26 mouse cellular contexts compared by ENCODE assay signal in the genomic region with DNA sequence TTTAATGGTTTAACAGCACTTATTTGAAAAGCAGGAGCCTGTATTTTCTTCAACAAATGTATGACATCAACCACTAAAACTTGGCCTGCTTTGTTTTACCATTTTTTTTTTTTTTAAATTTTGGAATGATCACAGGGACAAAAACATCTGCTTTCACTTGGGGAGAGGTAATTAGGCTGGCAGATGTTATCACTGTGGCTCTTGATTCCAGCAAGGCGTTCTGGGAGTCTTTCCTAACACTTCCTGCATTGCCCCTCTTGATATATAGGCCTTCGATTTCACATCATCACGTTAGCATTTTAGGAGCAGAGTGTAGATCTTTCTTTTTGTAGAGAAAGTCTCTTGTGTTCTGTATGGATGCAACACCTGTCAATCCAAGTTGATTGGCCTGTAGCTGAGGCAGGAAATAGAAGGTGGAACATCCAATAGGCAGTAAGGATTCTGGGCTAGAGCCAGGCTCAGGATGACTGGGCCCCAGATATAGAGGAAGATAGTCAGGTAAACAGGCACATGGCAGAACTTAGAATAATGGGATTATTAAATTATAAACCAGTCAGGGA. TPM values are rescaled to one million over a fixed set of nuclear protein-coding genes. Genes with fewer than 3 reads are reported as not detected.
DNase-seq lines count a peak whose midpoint lies in the region; ATAC-seq and TF ChIP-seq lines count a peak whose summit lies in the region.
"Had no signal": no experiment of that assay in that cellular context is flagged by ENCODE, and none has a peak within 500 bp of the region (broad histone marks: within the 10 kb centered on the region; RNA-seq: fewer than 3 reads in every experiment).

No protein-coding gene starts in this region.

- no peak for TF ChIP-seq CTCF in E14TG2a.4 (conservative IDR thresholded peaks at IDR 0.05; ENCODE audit: low read length)

- no peak overlapping the region for H3K4me3 ChIP-seq in embryonic facial prominence, embryonic 11.5 days (ENCODE audit: low read depth, low read length)
- no peak overlapping the region for H3K4me3 ChIP-seq in embryonic facial prominence, embryonic 10.5 days
- peak overlapping the region; percentile 49; the same call in 1 of the 2 replicates for H3K4me3 ChIP-seq in E14TG2a.4 (replicated peaks; ENCODE audit: low read length)
- H3K4me3 ChIP-seq in embryonic facial prominence, embryonic 14.5 days (ENCODE audit: low read depth, low read length), result no peak overlapping the region
- H3K4me3 ChIP-seq: erythroblast, embryonic 14.5 days; forebrain, embryonic 15.5 days; limb, embryonic 15.5 days; liver, embryonic 15.5 days; midbrain, embryonic 13.5 days; neural tube, embryonic 13.5 days had no signal

- H3K9me3 ChIP-seq in embryonic facial prominence, embryonic 11.5 days (replicated peaks; ENCODE audit: control insufficient read depth, low read length), result no peaks in the 10 kb centered on the region
- no peaks in the 10 kb centered on the region for H3K9me3 ChIP-seq in embryonic facial prominence, embryonic 10.5 days
- no peaks in the 10 kb centered on the region for H3K9me3 ChIP-seq in E14TG2a.4 (ENCODE audit: low read length)
- H3K9me3 ChIP-seq in embryonic facial prominence, embryonic 14.5 days (ENCODE audit: control insufficient read depth, low read length), result no peaks in the 10 kb centered on the region
- H3K9me3 ChIP-seq: forebrain, embryonic 15.5 days; limb, embryonic 15.5 days; liver, embryonic 15.5 days; midbrain, embryonic 13.5 days; neural tube, embryonic 13.5 days had no signal

- no peaks in the 10 kb centered on the region for H3K36me3 ChIP-seq in embryonic facial prominence, embryonic 11.5 days (replicated peaks; ENCODE audit: control insufficient read depth, insufficient read depth, low read depth, low read length)
- no peaks in the 10 kb centered on the region for H3K36me3 ChIP-seq in embryonic facial prominence, embryonic 10.5 days (replicated peaks)
- H3K36me3 ChIP-seq in E14TG2a.4 (ENCODE audit: insufficient read depth, low read length), result no peaks in the 10 kb centered on the region; the same call in 1 of the 2 replicates
- no peaks in the 10 kb centered on the region for H3K36me3 ChIP-seq in embryonic facial prominence, embryonic 14.5 days (ENCODE audit: control insufficient read depth, insufficient read depth, low read length)
- H3K36me3 ChIP-seq: limb, embryonic 15.5 days; liver, embryonic 15.5 days had no signal

- H3K9ac ChIP-seq in embryonic facial prominence, embryonic 11.5 days (replicated peaks; ENCODE audit: low read length), result no peak overlapping the region
- H3K9ac ChIP-seq in embryonic facial prominence, embryonic 14.5 days (ENCODE audit: low read depth, low read length), result no peak overlapping the region
- H3K9ac ChIP-seq: forebrain, embryonic 15.5 days; limb, embryonic 15.5 days; liver, embryonic 15.5 days; midbrain, embryonic 13.5 days; neural tube, embryonic 13.5 days had no signal

- H3K27me3 ChIP-seq in embryonic facial prominence, embryonic 11.5 days (ENCODE audit: control insufficient read depth, insufficient read depth, low read length), result peaks cover 10% of the 10 kb centered on the region
- peaks cover 53% of the 10 kb centered on the region for H3K27me3 ChIP-seq in embryonic facial prominence, embryonic 10.5 days (replicated peaks; ENCODE audit: low read depth, poor library complexity, severe bottlenecking)
- peaks cover 25% of the 10 kb centered on the region for H3K27me3 ChIP-seq in E14TG2a.4 (ENCODE audit: insufficient read depth, low read length)
- peaks cover 16% of the 10 kb centered on the region for H3K27me3 ChIP-seq in embryonic facial prominence, embryonic 14.5 days (replicated peaks; ENCODE audit: control insufficient read depth, insufficient read depth, low read length)

- 29% methylated on average over 3 of the region's 3 CpGs for WGBS in embryonic facial prominence, embryonic 11.5 days
- WGBS in embryonic facial prominence, embryonic 10.5 days, result 40% methylated on average over 3 of the region's 3 CpGs
- WGBS in embryonic facial prominence, embryonic 14.5 days, result 24% methylated on average over 3 of the region's 3 CpGs

- no peak for ATAC-seq in embryonic facial prominence, embryonic 11.5 days (replicated peaks; ENCODE audit: insufficient number of reproducible peaks, low FRiP score, low TSS enrichment, low read depth)
- no peak for ATAC-seq in embryonic facial prominence, embryonic 14.5 days (ENCODE audit: low read depth)
- ATAC-seq: forebrain, embryonic 15.5 days; hindbrain, embryonic 16.5 days; intestine, embryonic 16.5 days; lung, postnatal 0 days; midbrain, embryonic 13.5 days had no signal

- no peak overlapping the region for H3K4me2 ChIP-seq in embryonic facial prominence, embryonic 11.5 days (ENCODE audit: low read depth, low read length)
- H3K4me2 ChIP-seq in embryonic facial prominence, embryonic 14.5 days (ENCODE audit: low read depth, low read length), result no peak overlapping the region
- H3K4me2 ChIP-seq: forebrain, embryonic 15.5 days; limb, embryonic 15.5 days; liver, embryonic 15.5 days; midbrain, embryonic 13.5 days; neural tube, embryonic 13.5 days had no signal

- H3K4me1 ChIP-seq in embryonic facial prominence, embryonic 11.5 days (ENCODE audit: control insufficient read depth, insufficient read depth, low read length), result no peaks in the 10 kb centered on the region
- H3K4me1 ChIP-seq in embryonic facial prominence, embryonic 10.5 days, result peaks cover 34% of the 10 kb centered on the region
- peaks cover 78% of the 10 kb centered on the region for H3K4me1 ChIP-seq in E14TG2a.4 (replicated peaks; ENCODE audit: low read depth, low read length)
- peaks cover 5% of the 10 kb centered on the region; the same call in 1 of the 2 replicates for H3K4me1 ChIP-seq in embryonic facial prominence, embryonic 14.5 days (ENCODE audit: control insufficient read depth, insufficient read depth, low read length)
- H3K4me1 ChIP-seq: forebrain, embryonic 15.5 days; liver, embryonic 15.5 days had no signal

- DNase-seq in embryonic facial prominence, embryonic 11.5 days (ENCODE audit: low spot score), result peak; percentile 68
- no peak for DNase-seq in embryonic facial prominence, embryonic 10.5 days (ENCODE audit: low spot score)
- peak; percentile 63 for DNase-seq in NIH3T3 (ENCODE audit: low read depth)
- peak; percentile 12 for DNase-seq in embryonic facial prominence, embryonic 14.5 days (ENCODE audit: low spot score)
- no peak for DNase-seq in left cerebral cortex, adult 9 months (ENCODE audit: low spot score in 2 of 2)
- DNase-seq in urinary bladder, postnatal 4 days (ENCODE audit: low spot score in 2 of 2), result no peak
- DNase-seq: adrenal gland, adult 2 months; B cell, adult 2 months; cerebellum, adult 8-10 months; heart, postnatal 4 days; kidney, postnatal 4 days; layer of hippocampus, adult 9-11 months; right cerebral cortex, adult 18-20 months; thymus, postnatal 14 days had no signal

- no peak overlapping the region for H3K27ac ChIP-seq in embryonic facial prominence, embryonic 11.5 days (replicated peaks; ENCODE audit: low read depth, low read length)
- no peak overlapping the region for H3K27ac ChIP-seq in embryonic facial prominence, embryonic 10.5 days (replicated peaks)
- no peak overlapping the region for H3K27ac ChIP-seq in embryonic facial prominence, embryonic 14.5 days (replicated peaks; ENCODE audit: low read depth, low read length)
- H3K27ac ChIP-seq: forebrain, embryonic 15.5 days; limb, embryonic 15.5 days; liver, embryonic 15.5 days; midbrain, embryonic 13.5 days; neural tube, embryonic 13.5 days had no signal

RNA-seq across cellular contexts. Expression of a gene that starts 14.1 kb away (rescaled TPM):
- polyA plus RNA-seq in embryonic facial prominence, embryonic 11.5 days (2014; fragmentation: Nextera tagmentation; extraction: Ambion mirVana), result 8.1 and 12.6 TPM in 2 replicates
- 8.6 and 10.8 TPM in 2 replicates for polyA plus RNA-seq in embryonic facial prominence, embryonic 10.5 days (2016; fragmentation: Nextera tagmentation; extraction: Ambion mirVana)
- 4.9 and 7.2 TPM in 2 replicates for polyA plus RNA-seq in embryonic facial prominence, embryonic 14.5 days (2014; fragmentation: Nextera tagmentation; extraction: Ambion mirVana)
- polyA plus RNA-seq: erythroblast, embryonic 14.5 days had no signal

RNA-seq across cellular contexts. Expression of a gene that starts 18.5 kb away (rescaled TPM):
- 0.36 TPM in 1 of 2 replicates, not detected in the other for polyA plus RNA-seq in embryonic facial prominence, embryonic 11.5 days (2014; fragmentation: Nextera tagmentation; extraction: Ambion mirVana)
- 0.33 and 0.57 TPM in 2 replicates for polyA plus RNA-seq in embryonic facial prominence, embryonic 10.5 days (2016; fragmentation: Nextera tagmentation; extraction: Ambion mirVana)
- not detected in 2 replicates for polyA plus RNA-seq in embryonic facial prominence, embryonic 14.5 days (2014; fragmentation: Nextera tagmentation; extraction: Ambion mirVana)
- polyA plus RNA-seq: adrenal gland, adult 2 months; erythroblast, embryonic 14.5 days; forebrain, embryonic 15.5 days; heart, embryonic 14.5 days; hindbrain, embryonic 16.5 days; intestine, embryonic 16.5 days; kidney, embryonic 14.5 days; limb, embryonic 15.5 days; liver, embryonic 15.5 days; lung, postnatal 0 days; midbrain, embryonic 13.5 days; neural tube, embryonic 13.5 days had no signal

RNA-seq across cellular contexts. Expression of a gene that starts 24.3 kb away (rescaled TPM):
- polyA plus RNA-seq in embryonic facial prominence, embryonic 11.5 days (2014; fragmentation: Nextera tagmentation; extraction: Ambion mirVana), result 1.0 and 2.6 TPM in 2 replicates
- polyA plus RNA-seq in embryonic facial prominence, embryonic 10.5 days (2016; fragmentation: Nextera tagmentation; extraction: Ambion mirVana), result 1.2 and 1.3 TPM in 2 replicates
- polyA plus RNA-seq in embryonic facial prominence, embryonic 14.5 days (2014; fragmentation: Nextera tagmentation; extraction: Ambion mirVana), result 2.4 and 3.4 TPM in 2 replicates
- polyA plus RNA-seq: erythroblast, embryonic 14.5 days had no signal

Comparison
In these comparisons a context has a peak if more than half of its experiments do, and no peak if none do; other contexts are left out.
1. DNase-seq: peak in embryonic facial prominence, embryonic 11.5 days (single experiment), NIH3T3 (single experiment) and embryonic facial prominence, embryonic 14.5 days (single experiment); none in embryonic facial prominence, embryonic 10.5 days (single experiment), left cerebral cortex, adult 9 months (0 of 2) and urinary bladder, postnatal 4 days (0 of 2).